Mouse (Mus musculus): Measurements from ENCODE around the gene Zdhhc19. TPM values are rescaled to one million over a fixed set of nuclear protein-coding genes. Genes with fewer than 3 reads are reported as not detected.

Gene Zdhhc19
- total RNA-seq (2012; rRNA removed) = not detected in 2 replicates

DNA sequence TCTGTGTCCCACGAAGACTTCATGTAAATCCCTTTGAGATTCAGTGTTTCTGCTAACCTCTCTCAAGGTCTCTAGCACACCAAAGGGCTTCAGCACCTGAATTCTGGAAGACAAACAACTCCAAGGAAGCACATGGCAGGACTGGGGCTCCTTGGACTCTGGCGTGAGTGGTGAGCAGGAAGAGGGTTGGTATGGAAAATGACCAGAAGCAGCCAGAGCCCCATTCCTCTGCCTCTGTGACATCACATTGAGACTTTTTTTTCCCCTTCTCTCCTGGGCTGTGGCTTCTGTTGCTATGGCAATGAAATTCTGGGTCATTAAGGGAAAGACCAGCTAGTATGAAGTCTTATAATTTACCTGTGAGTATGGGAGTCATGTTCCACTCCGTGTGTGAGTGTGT, at the start of gene Zdhhc19:
Gene Zdhhc19, plus strand, starts transcription at position 301 of the 400 bp plus-strand sequence.
- Histone ChIP-seq H3K27ac (ENCODE audit: insufficient read depth, low read depth, low read length, poor library complexity, severe bottlenecking) (no peak within 1 kb of the TSS), H3K4me3 (ENCODE audit: insufficient read depth in 1 of 2, low read depth in 1 of 2, low read length in 2 of 2, poor library complexity in 1 of 2, severe bottlenecking in 1 of 2) (no peak within 1 kb of the TSS), H3K4me1 (ENCODE audit: control insufficient read depth in 2 of 2, insufficient read depth in 2 of 2, low read length in 2 of 2, poor library complexity in 1 of 2) (peaks cover 0 to 9% of the 10 kb centered on the region in 2 experiments; a peak in 1 of 4 replicates), H3K36me3 (ENCODE audit: control insufficient read depth, insufficient read depth, low read length, poor library complexity, severe bottlenecking) (no peaks in the 10 kb centered on the region), H3K9ac (ENCODE audit: insufficient read depth, low read depth, low read length, poor library complexity, severe bottlenecking) (no peak within 1 kb of the TSS), H3K9me3 (ENCODE audit: control insufficient read depth, insufficient read depth, low read depth, low read length) (peaks cover 9% of the 10 kb centered on the region)
- in situ Hi-C loops (cut with MboI; ENCODE audit: low sequenced_read_pairs in 2 of 2, unreplicated experiment in 2 of 2) = no loop called here
- TF ChIP-seq CHD2 (IDR thresholded peaks at IDR 0.05; ENCODE audit: low read depth, low read length) (no peak), ZNF384 (IDR thresholded peaks at IDR 0.05; ENCODE audit: low read depth, low read length) (no peak), ZC3H11A (IDR thresholded peaks at IDR 0.05; ENCODE audit: borderline replicate concordance, low read depth, low read length) (no peak), MAFK (IDR thresholded peaks at IDR 0.05; ENCODE audit: insufficient read depth, low read depth, low read length) (no peak), HCFC1 (IDR thresholded peaks at IDR 0.05; ENCODE audit: borderline replicate concordance, insufficient read depth, low read length) (no peak)
- no peak for DNase-seq (ENCODE audit: low read depth, low spot score)

DNA sequence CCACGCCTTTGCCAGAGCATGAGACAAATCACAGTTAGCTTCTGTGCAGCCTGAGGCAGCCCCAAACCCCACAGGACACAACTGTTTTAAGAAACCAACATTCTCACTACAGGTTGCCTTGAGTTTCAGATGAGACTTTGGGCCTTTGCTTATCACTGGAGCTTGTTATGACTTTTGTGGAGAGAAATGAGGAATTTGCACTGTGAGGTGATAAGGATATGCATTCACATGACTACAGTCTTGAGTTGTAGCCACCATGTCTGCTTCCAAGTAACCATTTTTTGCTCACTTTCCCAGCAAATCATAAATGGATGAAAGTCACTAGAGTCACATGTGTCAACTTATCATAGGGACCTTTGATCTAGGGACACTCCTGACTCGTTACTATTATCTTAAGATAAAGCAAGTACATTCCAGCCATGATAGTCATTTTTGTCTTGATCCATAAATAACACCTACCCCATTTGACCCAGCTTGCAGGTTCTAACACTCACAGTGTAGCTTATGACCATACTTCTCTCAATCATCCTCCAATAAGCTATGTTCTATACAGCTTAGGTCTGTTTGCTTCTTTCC, 49.4 kb upstream of the Zdhhc19 start:
- DNase-seq (ENCODE audit: low read depth, low spot score) = no peak
- Histone ChIP-seq H3K4me3 (ENCODE audit: insufficient read depth in 1 of 2, low read depth in 1 of 2, low read length in 2 of 2, poor library complexity in 1 of 2, severe bottlenecking in 1 of 2) (no peak overlapping the region), H3K4me1 (ENCODE audit: control insufficient read depth in 2 of 2, insufficient read depth in 2 of 2, low read length in 2 of 2, poor library complexity in 1 of 2) (no peaks in the 10 kb centered on the region), H3K36me3 (ENCODE audit: control insufficient read depth, insufficient read depth, low read length, poor library complexity, severe bottlenecking) (no peaks in the 10 kb centered on the region; the same call in 1 of the 2 replicates), H3K9me3 (ENCODE audit: control insufficient read depth, insufficient read depth, low read depth, low read length) (no peaks in the 10 kb centered on the region), H3K9ac (ENCODE audit: insufficient read depth, low read depth, low read length, poor library complexity, severe bottlenecking) (no peak overlapping the region), H3K27ac (ENCODE audit: insufficient read depth, low read depth, low read length, poor library complexity, severe bottlenecking) (no peak overlapping the region)
- in situ Hi-C loops (cut with MboI; ENCODE audit: low sequenced_read_pairs in 2 of 2, unreplicated experiment in 2 of 2) = no loop called here
- TF ChIP-seq MAFK (IDR thresholded peaks at IDR 0.05; ENCODE audit: insufficient read depth, low read depth, low read length) (no peak), ZC3H11A (IDR thresholded peaks at IDR 0.05; ENCODE audit: borderline replicate concordance, low read depth, low read length) (no peak), HCFC1 (IDR thresholded peaks at IDR 0.05; ENCODE audit: borderline replicate concordance, insufficient read depth, low read length) (no peak)

DNA sequence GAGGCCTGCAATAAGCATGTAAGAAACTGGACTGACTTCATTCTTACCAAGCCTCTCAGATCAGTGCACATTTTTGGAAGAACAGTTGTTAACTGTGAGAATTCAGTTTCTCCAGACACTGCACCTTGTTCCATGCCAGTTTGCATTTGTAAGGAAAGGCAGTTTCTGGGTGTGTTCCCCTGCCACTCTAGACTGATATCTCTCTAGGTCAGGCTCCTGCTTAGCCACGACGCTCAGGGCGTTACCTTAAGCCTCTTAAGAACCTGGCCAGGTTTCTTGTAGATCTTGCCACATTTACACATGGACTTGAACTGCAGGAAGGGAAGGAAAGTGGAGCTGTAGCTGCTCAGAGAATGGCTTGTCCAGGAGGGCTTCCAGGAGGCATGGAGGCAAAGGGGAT, 46.4 kb upstream of the Zdhhc19 start:
- Histone ChIP-seq H3K9me3 (ENCODE audit: control insufficient read depth, insufficient read depth, low read depth, low read length) (no peaks in the 10 kb centered on the region), H3K9ac (ENCODE audit: insufficient read depth, low read depth, low read length, poor library complexity, severe bottlenecking) (no peak overlapping the region; the same call in 1 of the 2 replicates), H3K4me1 (ENCODE audit: control insufficient read depth in 2 of 2, insufficient read depth in 2 of 2, low read length in 2 of 2, poor library complexity in 1 of 2) (no peaks in the 10 kb centered on the region), H3K27ac (ENCODE audit: insufficient read depth, low read depth, low read length, poor library complexity, severe bottlenecking) (no peak overlapping the region), H3K4me3 (ENCODE audit: insufficient read depth in 1 of 2, low read depth in 1 of 2, low read length in 2 of 2, poor library complexity in 1 of 2, severe bottlenecking in 1 of 2) (no peak overlapping the region), H3K36me3 (ENCODE audit: control insufficient read depth, insufficient read depth, low read length, poor library complexity, severe bottlenecking) (no peaks in the 10 kb centered on the region; the same call in 1 of the 2 replicates)
- in situ Hi-C loops (cut with MboI; ENCODE audit: low sequenced_read_pairs in 2 of 2, unreplicated experiment in 2 of 2) = no loop called here
- DNase-seq (ENCODE audit: low read depth, low spot score) = no peak
- TF ChIP-seq HCFC1 (IDR thresholded peaks at IDR 0.05; ENCODE audit: borderline replicate concordance, insufficient read depth, low read length) = no peak

DNA sequence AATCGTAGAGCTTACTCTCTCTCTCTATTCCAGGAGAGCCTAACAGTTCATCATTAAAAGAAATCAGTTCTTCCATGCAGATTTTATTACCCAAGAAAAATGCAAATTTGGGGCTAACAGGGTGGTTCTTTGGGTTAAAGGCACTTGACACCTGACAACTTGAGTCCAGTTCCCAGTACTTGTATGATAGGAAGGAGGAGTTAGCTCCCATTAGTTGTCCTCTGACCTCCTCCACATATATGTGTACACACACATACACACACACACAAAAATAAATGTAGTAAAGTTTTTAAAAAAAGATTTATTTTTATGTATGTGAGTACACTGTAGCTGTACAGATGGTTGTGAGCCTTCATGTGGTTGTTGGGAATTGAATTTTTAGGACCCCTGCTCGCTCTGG, 45.9 kb upstream of the Zdhhc19 start:
- no peaks in the 10 kb centered on the region for H3K4me1 ChIP-seq (ENCODE audit: control insufficient read depth in 2 of 2, insufficient read depth in 2 of 2, low read length in 2 of 2, poor library complexity in 1 of 2)
- H3K9me3 ChIP-seq (ENCODE audit: control insufficient read depth, insufficient read depth, low read depth, low read length) = no peaks in the 10 kb centered on the region
- no peak overlapping the region for H3K9ac ChIP-seq (ENCODE audit: insufficient read depth, low read depth, low read length, poor library complexity, severe bottlenecking)
- H3K36me3 ChIP-seq (ENCODE audit: control insufficient read depth, insufficient read depth, low read length, poor library complexity, severe bottlenecking) = no peaks in the 10 kb centered on the region; the same call in 1 of the 2 replicates
- H3K4me3 ChIP-seq (ENCODE audit: insufficient read depth in 1 of 2, low read depth in 1 of 2, low read length in 2 of 2, poor library complexity in 1 of 2, severe bottlenecking in 1 of 2) = no peak overlapping the region
- no peak overlapping the region for H3K27ac ChIP-seq (ENCODE audit: insufficient read depth, low read depth, low read length, poor library complexity, severe bottlenecking)
- in situ Hi-C loops (cut with MboI; ENCODE audit: low sequenced_read_pairs in 2 of 2, unreplicated experiment in 2 of 2) = no loop called here
- TF ChIP-seq ZNF384 (IDR thresholded peaks at IDR 0.05; ENCODE audit: low read depth, low read length) (no peak), MAFK (IDR thresholded peaks at IDR 0.05; ENCODE audit: insufficient read depth, low read depth, low read length) (no peak), HCFC1 (IDR thresholded peaks at IDR 0.05; ENCODE audit: borderline replicate concordance, insufficient read depth, low read length) (no peak), ZC3H11A (IDR thresholded peaks at IDR 0.05; ENCODE audit: borderline replicate concordance, low read depth, low read length) (no peak), CHD2 (IDR thresholded peaks at IDR 0.05; ENCODE audit: low read depth, low read length) (no peak)
- DNase-seq (ENCODE audit: low read depth, low spot score) = no peak

DNA sequence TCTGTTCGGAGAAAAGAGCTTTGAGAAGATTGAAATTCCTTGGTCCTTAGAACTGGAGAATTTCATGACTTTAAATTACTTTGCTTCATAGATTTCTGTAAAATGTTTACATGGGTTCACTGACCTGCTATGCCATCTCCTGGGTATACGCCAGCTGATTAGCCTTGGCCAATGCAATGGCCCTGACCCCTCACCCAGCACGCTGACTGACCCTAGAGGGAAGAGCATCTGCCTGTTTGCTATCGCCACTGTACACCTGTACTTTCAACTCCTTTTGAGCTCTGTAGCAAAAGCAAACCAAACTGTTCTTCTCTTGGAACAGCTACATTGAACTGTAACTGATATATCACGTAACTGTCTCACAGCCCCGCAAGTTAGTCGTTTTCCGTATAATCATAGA, 43.0 kb upstream of the Zdhhc19 start:
- no peak overlapping the region for H3K27ac ChIP-seq (ENCODE audit: insufficient read depth, low read depth, low read length, poor library complexity, severe bottlenecking)
- H3K36me3 ChIP-seq (ENCODE audit: control insufficient read depth, insufficient read depth, low read length, poor library complexity, severe bottlenecking) = no peaks in the 10 kb centered on the region; the same call in 1 of the 2 replicates
- H3K4me1 ChIP-seq (ENCODE audit: control insufficient read depth in 2 of 2, insufficient read depth in 2 of 2, low read length in 2 of 2, poor library complexity in 1 of 2) = no peaks in the 10 kb centered on the region; a peak in 1 of 4 replicates
- no peaks in the 10 kb centered on the region for H3K9me3 ChIP-seq (ENCODE audit: control insufficient read depth, insufficient read depth, low read depth, low read length)
- H3K9ac ChIP-seq (ENCODE audit: insufficient read depth, low read depth, low read length, poor library complexity, severe bottlenecking) = no peak overlapping the region
- DNase-seq (ENCODE audit: low read depth, low spot score) = no peak
- in situ Hi-C loops (cut with MboI; ENCODE audit: low sequenced_read_pairs in 2 of 2, unreplicated experiment in 2 of 2) = no loop called here
- no peak overlapping the region for H3K4me3 ChIP-seq (ENCODE audit: insufficient read depth in 1 of 2, low read depth in 1 of 2, low read length in 2 of 2, poor library complexity in 1 of 2, severe bottlenecking in 1 of 2)
- TF ChIP-seq ZNF384 (IDR thresholded peaks at IDR 0.05; ENCODE audit: low read depth, low read length) (no peak), MAFK (IDR thresholded peaks at IDR 0.05; ENCODE audit: insufficient read depth, low read depth, low read length) (no peak), HCFC1 (IDR thresholded peaks at IDR 0.05; ENCODE audit: borderline replicate concordance, insufficient read depth, low read length) (no peak), ZC3H11A (IDR thresholded peaks at IDR 0.05; ENCODE audit: borderline replicate concordance, low read depth, low read length) (no peak), CHD2 (IDR thresholded peaks at IDR 0.05; ENCODE audit: low read depth, low read length) (no peak)
